Mouse (Mus musculus) forebrain, embryonic 14.5 days (tissue): ENCODE results near the gene Nrros. TPM values are rescaled to one million over a fixed set of nuclear protein-coding genes. Genes with fewer than 3 reads are reported as not detected.
"Not testable (repeated sequence)": the region's sequence is repeated elsewhere in the genome, so short reads cannot be mapped to it uniquely, and the experiment has no call there.

ENCODE experiments used
- ATAC-seq: fragments of 200-750 bp; cut with Nextera tagmentation; 2 replicates; pipeline ENCODE4 v1.8.0; 2017; ENCODE audit warnings: mild to moderate bottlenecking, moderate library complexity
- DNase-seq: peaks from one replicate; pipeline ENCODE4 v3.0.0-alpha.2; 2015; ENCODE audit warnings: low spot score
- H3K27ac ChIP-seq: fragments of 300-500 bp; sonication (generic); 2 replicates; pipeline ENCODE4 v1.5.1; 2014; ENCODE audit warnings: low read depth, mild to moderate bottlenecking, control low read depth, low read length, moderate library complexity
- H3K27me3 ChIP-seq: fragments of 300-500 bp; sonication (generic); replicated peaks from 2 replicates; pipeline ENCODE4 v1.6.1; 2014; ENCODE audit warnings: low read length, control low read depth, mixed read lengths; ENCODE audit not compliant: control insufficient read depth, insufficient read depth
- H3K36me3 ChIP-seq: fragments of 300-500 bp; sonication (generic); 2 replicates; pipeline ENCODE4 v1.6.1; 2014; ENCODE audit warnings: low read length, control low read depth; ENCODE audit not compliant: control insufficient read depth, insufficient read depth
- H3K4me1 ChIP-seq: fragments of 300-500 bp; sonication (generic); 2 replicates; pipeline ENCODE4 v1.6.1; 2014; ENCODE audit warnings: antibody characterized with exemption, low read length, control low read depth; ENCODE audit not compliant: control insufficient read depth, insufficient read depth
- H3K4me2 ChIP-seq: fragments of 300-500 bp; sonication (generic); 2 replicates; pipeline ENCODE4 v1.6.1; 2014; ENCODE audit warnings: mild to moderate bottlenecking, control low read depth, low read length
- H3K4me3 ChIP-seq: fragments of 300-500 bp; sonication (generic); 2 replicates; pipeline ENCODE4 v1.5.1; 2014; ENCODE audit warnings: low read depth, low read length, control low read depth
- H3K9ac ChIP-seq: fragments of 300-500 bp; sonication (generic); 2 replicates; pipeline ENCODE4 v1.6.1; 2014; ENCODE audit warnings: mild to moderate bottlenecking, low read length, control low read depth, moderate library complexity
- H3K9me3 ChIP-seq: fragments of 300-500 bp; sonication (generic); replicated peaks from 2 replicates; pipeline ENCODE4 v1.6.1; 2016; ENCODE audit warnings: low read length, control low read depth, mixed read lengths; ENCODE audit not compliant: control insufficient read depth
- WGBS: fragments of 180-500 bp; shearing (Covaris S2); extraction: QIAGEN DNeasy Blood & Tissue Kit; methylation state at CpG from one replicate; pipeline ENCODE4 v1.1.7; 2014; 5-methylcytosine and 5-hydroxymethylcytosine counted together
- polyA plus RNA-seq: library from polyadenylated mRNA; unstranded; fragments of >200 nt; fragmentation: Nextera tagmentation; extraction: Ambion mirVana; gene quantifications from 2 replicates; pipeline ENCODE4 v1.2.1, GENCODE M21; 2014

The Nrros gene
- polyA plus RNA-seq, 1 experiment from 2014 or later: 7.9 TPM

DNA sequence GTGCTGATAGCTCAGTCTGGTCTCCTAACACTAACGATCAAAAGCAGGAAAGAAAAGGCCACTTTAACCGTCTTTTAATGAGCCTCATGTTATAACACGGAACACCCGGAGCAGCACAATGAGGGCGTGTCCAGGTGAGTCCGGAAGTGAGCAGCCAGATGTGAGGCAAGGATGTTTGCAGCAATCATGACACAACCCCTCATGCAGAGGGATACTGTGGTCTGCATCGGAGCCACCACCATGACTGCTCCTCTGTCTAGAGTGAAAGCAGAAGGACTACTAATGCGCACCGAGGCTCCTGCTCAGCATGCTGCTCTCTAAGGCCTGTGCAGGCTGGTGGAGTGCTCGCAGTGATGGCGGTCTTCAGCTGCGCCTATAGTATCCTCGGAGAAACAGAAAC, 63.1 kb downstream of the Nrros start:
- Histone ChIP-seq H3K4me3 (no peak overlapping the region), H3K36me3 (peaks cover 23% of the 10 kb centered on the region), H3K4me1 (peaks cover 10% of the 10 kb centered on the region)

DNA sequence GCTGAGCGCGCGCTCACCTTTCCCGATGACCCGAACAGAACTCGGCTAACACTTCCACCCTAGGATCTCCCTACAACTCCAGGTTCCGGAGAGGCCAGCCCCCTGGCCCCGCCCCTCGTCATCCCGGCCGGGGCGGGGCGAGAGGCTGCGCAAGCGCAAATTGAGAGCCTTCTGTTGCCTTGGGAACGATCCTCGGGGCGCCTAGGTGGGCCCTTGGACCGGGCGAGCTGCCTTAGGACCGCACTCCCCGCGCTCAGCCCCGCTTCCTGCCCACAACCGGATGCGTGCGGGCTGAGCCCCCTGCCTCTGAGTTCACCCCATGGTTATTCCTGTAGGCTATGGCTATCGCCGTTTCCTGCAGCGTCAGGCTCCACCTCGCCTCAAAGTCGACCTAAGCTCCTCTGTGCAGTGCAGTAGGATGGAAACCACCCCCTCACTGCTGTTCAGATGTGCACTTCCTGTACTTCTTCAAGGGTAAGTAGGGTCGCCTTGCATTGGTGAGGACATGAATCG, 65.7 kb downstream of the Nrros start, which contains the start of the genes Pigx and Cep19:
Gene Pigx, minus strand, starts transcription at position 103 of the 513 bp plus-strand sequence.
Gene Cep19, plus strand, starts transcription at position 163 of the 513 bp plus-strand sequence.
- no peaks in the 10 kb centered on the region for H3K27me3 ChIP-seq
- peak within 1 kb of the TSS; percentile 71; the same call in 1 of the 2 replicates for H3K27ac ChIP-seq
- ATAC-seq: peak; percentile 97
- H3K9ac ChIP-seq: peak within 1 kb of the TSS; percentile 96
- H3K4me1 ChIP-seq: peaks cover 10% of the 10 kb centered on the region
- H3K9me3 ChIP-seq: no peaks in the 10 kb centered on the region
- peak within 1 kb of the TSS; percentile 95 for H3K4me3 ChIP-seq
- H3K36me3 ChIP-seq: peaks cover 22% of the 10 kb centered on the region
- under 1% methylated on average over 34 of the region's 34 CpGs for WGBS
- DNase-seq: peak; percentile 95
- H3K4me2 ChIP-seq: peak within 1 kb of the TSS; percentile 84

More for the DNA sequence above, 63.1 kb downstream of the Nrros start:
- Histone ChIP-seq H3K27me3 (no peaks in the 10 kb centered on the region), H3K9ac (no peak overlapping the region), H3K9me3 (no peaks in the 10 kb centered on the region), H3K4me2 (no peak overlapping the region), H3K27ac (no peak overlapping the region)
- 85% methylated on average over 13 of the region's 13 CpGs for WGBS
- DNase-seq (no peak), ATAC-seq (no peak)

DNA sequence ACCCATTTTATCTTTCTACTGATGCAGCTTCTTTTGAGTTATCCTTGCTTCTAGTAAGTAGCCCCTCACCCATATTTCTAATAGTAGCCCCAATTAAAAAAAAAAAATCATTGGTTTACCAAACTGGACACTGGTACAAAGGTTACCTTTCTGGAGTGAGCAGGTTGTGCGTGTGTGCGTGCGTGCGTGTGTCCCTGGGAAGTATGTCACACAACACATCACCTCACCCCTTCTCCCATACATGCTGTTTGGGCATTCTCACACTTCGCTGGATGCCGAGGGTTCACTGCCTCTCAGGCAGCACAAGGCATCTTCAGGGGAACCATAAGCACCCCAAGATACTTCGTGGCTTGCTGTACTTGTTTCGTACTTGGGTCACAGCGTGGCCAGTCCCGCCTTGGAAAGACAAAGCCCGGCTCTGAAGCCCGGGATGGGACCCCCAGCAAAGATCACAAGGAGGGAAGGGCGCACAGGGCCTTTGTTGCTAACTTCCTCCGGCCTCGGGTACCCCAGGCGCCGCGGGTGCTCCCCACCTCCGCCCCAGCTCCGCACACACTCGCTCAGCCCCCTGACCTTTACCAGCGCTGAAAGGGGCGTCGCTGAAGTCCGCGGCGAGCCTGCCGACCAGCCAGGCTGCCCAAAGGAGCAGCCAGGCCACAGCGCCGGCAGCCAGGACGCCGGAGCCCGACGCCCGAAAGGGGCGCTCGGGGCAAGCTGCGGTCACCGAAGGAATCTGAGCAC, 66.3 kb downstream of the Nrros start:
- Histone ChIP-seq H3K4me3 (peak overlapping the region; percentile 95), H3K4me2 (peak overlapping the region; percentile 84), H3K27me3 (no peaks in the 10 kb centered on the region), H3K36me3 (peaks cover 22% of the 10 kb centered on the region), H3K9ac (peak overlapping the region; percentile 96), H3K9me3 (no peaks in the 10 kb centered on the region), H3K27ac (peak overlapping the region; percentile 71; the same call in 1 of the 2 replicates), H3K4me1 (peaks cover 10% of the 10 kb centered on the region)
- ATAC-seq (peak; percentile 71), DNase-seq (peak; percentile 35)
- WGBS: under 1% methylated on average over 39 of the region's 39 CpGs

DNA sequence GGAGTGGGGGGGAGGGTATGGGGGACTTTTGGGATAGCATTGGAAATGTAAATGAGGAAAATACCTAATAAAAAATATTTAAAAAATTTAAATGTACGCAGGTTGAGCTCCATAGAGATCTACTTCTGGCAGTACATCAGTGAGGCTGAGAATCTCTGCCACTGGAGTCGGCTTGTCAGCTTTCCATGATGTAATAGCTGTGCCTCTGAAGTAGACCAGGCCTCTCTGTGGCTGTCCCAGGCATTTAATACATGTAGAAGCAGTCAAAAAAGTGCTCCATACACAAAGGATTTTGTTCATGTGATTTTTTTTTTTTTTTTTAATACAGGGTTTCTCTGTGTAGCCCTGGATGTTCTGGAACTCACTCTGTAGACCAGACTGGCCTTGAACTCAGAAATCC, 67.6 kb downstream of the Nrros start:
- H3K27me3 ChIP-seq, H3K4me2 ChIP-seq, DNase-seq, ATAC-seq, H3K4me1 ChIP-seq, H3K4me3 ChIP-seq, H3K27ac ChIP-seq, H3K9ac ChIP-seq, H3K9me3 ChIP-seq: not testable (repeated sequence)
- WGBS: 89% methylated on average over 2 of the region's 2 CpGs
- H3K36me3 ChIP-seq: peaks cover 14% of the 10 kb centered on the region

Other genes with a start within 250 kb of the Nrros start
- 0.91 and 2.2 TPM in 2 replicates for gene Pigz, start 231.7 kb downstream of the Nrros start, polyA plus RNA-seq
- gene 0610012G03Rik, start 217.1 kb downstream of the Nrros start, polyA plus RNA-seq: 127 and 136 TPM in 2 replicates
- gene Ncbp2, start 217.1 kb downstream of the Nrros start, polyA plus RNA-seq: 103 and 116 TPM in 2 replicates
- 7.5 and 9.5 TPM in 2 replicates for gene Senp5, start 162.3 kb downstream of the Nrros start, polyA plus RNA-seq
- 39.3 and 45.9 TPM in 2 replicates for gene Pak2, start 86.3 kb downstream of the Nrros start, polyA plus RNA-seq
- gene Pigx, start 65.9 kb downstream of the Nrros start, polyA plus RNA-seq: 141 and 159 TPM in 2 replicates
- 49.8 and 54.1 TPM in 2 replicates for gene Cep19, start 65.8 kb downstream of the Nrros start, polyA plus RNA-seq
- not detected in 2 replicates for gene Bex6, start 14.2 kb upstream of the Nrros start, polyA plus RNA-seq
- 10.6 and 10.7 TPM in 2 replicates for gene Fbxo45, start 81.6 kb upstream of the Nrros start, polyA plus RNA-seq
- 15.8 and 16.5 TPM in 2 replicates for gene Wdr53, start 81.6 kb upstream of the Nrros start, polyA plus RNA-seq
- gene Smco1, start 105.9 kb upstream of the Nrros start, polyA plus RNA-seq: not detected in 2 replicates
- 21.0 and 23.0 TPM in 2 replicates for gene Rnf168, start 111.9 kb upstream of the Nrros start, polyA plus RNA-seq
- gene Ubxn7, start 166.7 kb upstream of the Nrros start, polyA plus RNA-seq: 23.4 and 29.4 TPM in 2 replicates
- not detected in 2 replicates for gene Tm4sf19, start 234.9 kb upstream of the Nrros start, polyA plus RNA-seq